Mouse (Mus musculus) E14TG2a.4 (cell line): Measurements from ENCODE around the gene Gtsf1.

Experiments
- CTCF ChIP-seq: conservative IDR thresholded peaks from 2 replicates; pipeline ENCODE4 v1.5.1; 2014; ENCODE audit warnings: low read length
- NANOG ChIP-seq: IDR thresholded peaks from 2 replicates; pipeline ENCODE4 v1.6.1; 2014; ENCODE audit warnings: borderline replicate concordance, low read length, mixed read lengths

- TF ChIP-seq CTCF, result no peak
- TF ChIP-seq NANOG, result no peak
Observed at GRCm38 (mm10) chr15:103471488-103472194, 41.4 kb upstream of the Gtsf1 start.
